Mouse (Mus musculus) heart, adult 2 months (tissue): ENCODE results near the gene Zfp58.
"Not testable (repeated sequence)": the region's sequence is repeated elsewhere in the genome, so short reads cannot be mapped to it uniquely, and the experiment has no call there.

Experiments
- CTCF ChIP-seq: fragments of 200-600 bp; IDR thresholded peaks from 2 replicates; pipeline ENCODE4 v1.8.1; 2022; ENCODE audit warnings: antibody characterized with exemption, mild to moderate bottlenecking, moderate library complexity
- EP300 ChIP-seq: fragments of 200-500 bp; IDR thresholded peaks from 2 replicates; pipeline ENCODE4 v1.6.1; 2011; ENCODE audit warnings: low read depth, low read length, control low read depth; ENCODE audit not compliant: insufficient read depth
- POLR2A ChIP-seq: fragments of 200-500 bp; IDR thresholded peaks from 2 replicates; pipeline ENCODE4 v1.6.1; 2011; ENCODE audit warnings: mild to moderate bottlenecking, low read depth, low read length, control low read depth; ENCODE audit not compliant: insufficient read depth

DNA sequence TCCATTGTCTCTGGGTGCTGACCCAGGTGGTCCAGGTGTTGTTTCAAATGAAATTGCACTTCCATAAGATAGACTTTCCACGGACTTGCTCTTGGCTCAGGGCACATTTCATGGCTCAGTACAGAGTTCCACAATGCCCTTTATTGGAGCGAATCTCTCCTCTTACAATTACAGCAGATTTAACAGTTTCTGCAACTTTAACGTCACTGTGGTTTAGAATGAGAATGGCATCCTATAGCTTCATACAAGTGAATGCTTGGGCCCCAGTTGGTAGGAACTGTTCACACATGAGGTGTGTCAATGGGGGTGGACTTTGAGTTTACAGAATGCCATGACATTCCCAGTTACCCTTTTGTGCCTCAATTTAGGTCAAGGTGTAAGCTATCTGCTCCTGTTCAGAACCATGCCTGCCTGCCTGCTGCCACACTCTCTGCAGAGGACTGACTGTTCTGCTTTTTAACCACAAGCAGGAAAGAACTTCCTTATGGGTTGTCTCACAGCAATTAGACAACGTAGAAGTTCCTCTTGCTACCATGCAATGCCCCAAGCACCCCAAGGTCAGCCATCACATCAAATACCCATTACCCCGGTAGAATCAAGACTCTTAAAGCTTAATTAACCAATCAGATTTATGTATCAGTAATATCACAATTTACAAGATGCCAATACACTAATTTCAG lies 36.7 kb downstream of the Zfp58 start:
- not testable (repeated sequence) for TF ChIP-seq POLR2A, CTCF, EP300
